Mouse (Mus musculus): ENCODE measurements around the gene A430033K04Rik.

A430033K04Rik gene

DNA sequence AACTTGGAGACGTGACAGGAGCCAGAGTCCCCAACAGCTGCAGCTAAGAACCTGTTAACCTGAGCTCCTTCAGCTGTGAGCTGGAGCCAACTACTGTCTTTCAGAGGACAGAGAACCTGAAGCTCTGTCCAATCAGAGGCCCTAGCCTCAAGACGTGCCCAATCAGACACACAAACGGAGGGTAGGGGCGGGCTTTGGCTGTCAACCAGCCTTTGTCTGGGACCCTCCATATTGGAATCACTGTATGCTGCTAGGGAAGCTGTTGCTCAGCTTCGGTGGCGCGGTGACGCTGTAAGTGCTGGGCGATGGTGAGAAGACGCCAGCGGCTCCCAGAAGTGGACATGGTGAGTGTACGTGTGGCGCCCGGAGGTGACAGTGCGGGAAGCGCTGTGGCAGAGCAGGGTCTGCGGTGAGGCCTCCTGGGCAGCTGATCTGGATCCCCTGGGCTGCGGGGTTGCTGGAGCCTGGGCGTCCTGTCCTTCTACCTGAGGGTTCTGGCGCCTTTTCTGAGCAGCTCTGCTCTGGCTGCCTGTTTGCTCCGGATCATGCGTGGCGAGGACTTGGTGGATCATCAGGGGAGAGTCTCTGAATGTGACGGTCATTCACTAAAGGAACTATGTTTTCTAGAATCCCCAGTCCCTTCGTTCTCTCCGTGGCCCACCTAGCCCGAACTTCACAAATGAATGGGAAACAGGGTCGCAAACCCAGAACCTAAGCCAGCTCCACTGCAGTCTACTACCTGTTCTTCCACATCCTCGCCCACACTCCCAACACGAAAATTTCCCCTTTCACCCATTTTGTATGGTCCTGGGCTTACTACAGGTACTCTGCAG is at the start of gene A430033K04Rik:
Gene A430033K04Rik (plus strand): TSS at position 215 of the 833 bp plus-strand sequence.
- DNase-seq (ENCODE audit: low spot score in 2 of 2), result peak; percentile 89 to 92

DNA sequence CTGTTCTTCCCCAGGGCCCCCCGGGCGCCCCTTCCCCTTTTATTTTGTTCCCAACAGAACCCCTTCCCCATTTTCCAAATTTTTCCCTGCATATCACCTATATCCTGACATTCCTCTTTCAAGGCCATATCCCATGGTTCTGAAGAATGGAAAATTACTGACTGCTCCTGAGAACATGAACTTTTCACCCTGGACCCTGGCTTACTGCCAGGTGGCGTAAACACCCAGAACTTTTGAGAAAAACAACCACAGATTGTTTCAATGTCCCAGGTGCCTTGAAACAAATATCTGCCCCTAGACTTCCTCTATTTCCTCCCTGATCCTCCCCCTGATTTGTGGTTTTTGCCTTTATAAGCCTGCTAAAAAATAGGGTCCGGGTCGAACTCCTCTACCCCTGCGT is 35.3 kb upstream of the A430033K04Rik start:
- DNase-seq (ENCODE audit: low spot score in 2 of 2), result no peak

DNA sequence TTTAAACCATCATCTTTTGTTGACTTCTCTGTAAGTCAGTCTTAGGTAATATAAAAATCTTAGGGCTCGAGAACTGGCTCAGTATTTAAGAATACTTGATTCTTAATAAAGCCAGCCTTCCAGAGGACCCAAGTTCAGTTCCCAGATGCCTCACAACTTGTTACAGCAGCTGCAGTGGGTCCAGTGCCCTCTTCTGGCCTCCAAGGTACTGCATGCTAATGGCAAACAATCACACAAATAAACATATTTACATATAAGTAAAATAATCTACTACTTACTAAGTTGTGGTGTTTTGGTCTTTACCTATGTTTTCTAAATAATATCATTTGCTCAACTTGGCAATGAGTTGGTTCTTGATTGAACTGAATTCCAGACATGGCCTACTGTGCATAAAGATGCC is 4.3 kb upstream of the A430033K04Rik start:
- DNase-seq (ENCODE audit: low spot score in 2 of 2), result no peak

DNA sequence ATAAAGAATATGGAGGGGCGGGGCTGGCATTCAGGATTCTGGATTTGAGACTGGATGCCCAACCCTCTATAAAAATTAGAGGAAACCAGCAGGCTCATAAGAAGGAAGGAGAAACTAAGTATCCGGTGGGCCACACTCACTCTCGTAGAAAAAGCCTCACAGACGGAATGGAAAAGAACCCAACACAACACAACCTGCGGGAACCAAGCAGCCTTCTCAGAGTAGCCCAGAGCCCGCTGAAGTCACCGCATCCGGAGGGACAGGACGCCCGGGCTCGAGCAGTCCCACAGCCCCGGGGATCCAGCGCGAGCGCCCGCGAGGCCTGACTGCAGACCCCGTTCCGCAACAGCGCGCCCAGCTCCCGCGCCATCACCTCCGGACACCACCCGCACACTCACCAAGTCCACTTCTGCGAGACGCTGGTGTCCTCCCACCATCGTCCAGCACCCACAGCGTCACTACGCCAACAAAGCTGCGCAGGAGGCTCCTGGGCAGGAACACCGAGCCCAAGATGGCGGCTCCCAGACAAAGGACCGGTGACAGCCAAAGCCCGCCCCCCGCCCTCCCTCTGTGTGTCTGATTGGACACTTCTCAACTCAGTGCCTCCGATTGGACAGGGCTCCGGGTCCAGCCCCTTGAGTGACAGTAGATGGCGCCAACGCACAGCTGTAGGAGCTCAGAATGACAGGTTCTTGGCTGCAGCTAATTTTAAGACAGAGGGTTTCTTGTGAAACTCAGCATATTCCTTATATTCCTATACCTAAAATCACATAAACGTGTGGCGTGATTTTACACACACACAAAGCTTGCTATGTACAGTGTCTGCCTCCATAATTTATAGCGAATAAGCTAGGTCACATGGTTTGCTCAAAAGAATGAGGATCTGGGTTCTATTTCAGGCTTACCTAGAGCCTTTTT is 3.2 kb upstream of the A430033K04Rik start, which contains the start of gene Zfp68:
Gene Zfp68 (minus strand): TSS at position 551 of the 918 bp plus-strand sequence.
- peak; percentile 82 to 85 for DNase-seq (ENCODE audit: low spot score in 2 of 2)

DNA sequence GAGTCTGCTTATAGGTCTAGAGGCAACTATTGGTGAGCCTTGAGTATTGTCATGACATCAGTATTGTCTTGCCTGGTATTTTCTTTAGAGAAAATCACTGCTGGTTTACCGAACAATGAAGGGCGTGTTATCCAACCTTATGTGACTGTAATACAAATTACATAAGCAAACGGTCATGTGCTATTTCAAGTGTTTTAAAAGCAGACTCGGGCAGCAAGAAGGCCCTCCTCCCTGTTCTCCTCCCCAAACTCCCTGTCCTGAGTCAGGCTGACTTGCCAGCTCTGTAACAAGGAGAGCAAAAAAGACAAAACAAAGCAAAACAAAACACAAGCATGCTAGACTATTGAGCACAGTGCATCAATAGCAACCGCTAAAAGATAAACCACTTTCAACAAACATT is 1.8 kb upstream of the A430033K04Rik start:
- DNase-seq (ENCODE audit: low spot score in 2 of 2), result no peak

DNA sequence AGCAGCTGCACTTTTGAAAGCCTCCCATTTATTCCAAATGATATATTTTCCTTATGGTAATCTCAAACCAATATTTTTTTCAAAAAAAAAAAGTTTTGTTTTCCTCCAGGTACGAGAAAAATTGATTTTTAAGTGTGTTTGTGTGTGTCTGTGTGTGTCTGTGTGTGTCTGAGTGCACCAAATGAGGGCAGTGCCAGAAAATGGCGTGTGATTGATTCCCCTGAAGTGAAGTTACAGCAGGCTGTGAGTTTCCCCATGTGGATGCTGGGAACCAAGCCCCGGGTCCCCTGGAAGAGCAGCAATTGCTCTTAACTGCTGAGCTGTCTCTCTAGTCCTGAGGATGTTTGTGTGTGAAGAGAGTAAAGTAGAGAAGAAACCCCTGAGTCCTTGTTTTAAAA is 818 bp downstream of the A430033K04Rik start:
- no peak for DNase-seq (ENCODE audit: low spot score in 2 of 2)

DNA sequence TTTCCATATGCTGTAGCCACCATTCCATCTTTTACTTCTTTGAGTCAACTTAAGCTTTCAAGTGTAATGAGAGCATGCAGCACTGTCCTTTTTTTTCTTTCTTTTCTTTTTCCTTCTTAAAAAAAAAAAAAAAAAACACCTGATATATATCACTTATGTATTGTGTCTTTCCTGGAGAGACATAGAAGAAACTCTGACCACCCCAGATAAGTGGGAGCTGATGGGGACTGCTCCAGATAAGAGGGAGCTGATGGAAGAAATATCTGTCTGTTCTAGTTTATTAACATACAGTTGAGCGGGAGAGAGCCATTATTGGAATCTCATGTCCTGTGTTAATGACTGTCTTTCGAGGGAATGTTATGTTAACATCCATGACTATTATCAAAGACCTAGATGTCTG is 13.8 kb downstream of the A430033K04Rik start:
- no peak for DNase-seq (ENCODE audit: low spot score in 2 of 2)

DNA sequence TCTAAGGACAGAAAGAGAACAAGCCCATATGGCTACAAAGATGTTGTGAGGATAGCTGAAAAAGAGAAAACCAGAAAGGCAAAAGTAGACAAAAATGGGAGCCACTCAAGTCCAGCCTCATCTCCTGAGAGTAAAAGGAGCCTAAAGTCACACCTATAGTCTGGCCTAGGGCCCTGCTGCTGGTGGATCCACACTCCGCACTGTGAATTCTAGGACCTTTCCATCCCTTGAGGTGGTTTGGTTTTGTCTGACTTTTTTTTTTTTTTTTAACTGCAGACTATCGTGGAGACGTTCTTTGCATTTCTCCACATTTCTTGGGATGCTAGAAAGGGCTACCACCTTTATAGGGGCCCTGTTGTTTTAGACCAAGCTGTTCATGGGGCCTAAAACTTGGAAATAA is 18.4 kb downstream of the A430033K04Rik start:
- no peak for DNase-seq (ENCODE audit: low spot score in 2 of 2)

DNA sequence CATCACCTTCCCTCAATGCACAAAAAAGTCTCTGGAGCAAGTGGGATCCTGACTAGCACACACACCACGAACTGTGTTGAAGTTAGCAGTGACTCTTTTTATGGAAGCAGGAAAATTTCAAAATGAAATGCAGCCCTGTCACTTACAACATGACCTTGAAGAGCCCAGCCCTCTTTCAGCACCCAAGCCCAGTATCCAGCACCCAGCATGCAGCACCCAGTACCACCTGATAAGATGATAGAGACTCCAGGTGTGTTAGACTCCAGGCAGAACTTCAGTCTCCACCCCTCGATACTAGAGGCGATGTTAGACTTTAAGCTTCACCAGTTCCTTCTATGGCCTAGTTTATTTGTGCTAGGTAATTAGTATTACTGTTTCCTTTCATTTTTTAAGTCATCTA is 19.1 kb downstream of the A430033K04Rik start:
- no peak for DNase-seq (ENCODE audit: low spot score in 2 of 2)

DNA sequence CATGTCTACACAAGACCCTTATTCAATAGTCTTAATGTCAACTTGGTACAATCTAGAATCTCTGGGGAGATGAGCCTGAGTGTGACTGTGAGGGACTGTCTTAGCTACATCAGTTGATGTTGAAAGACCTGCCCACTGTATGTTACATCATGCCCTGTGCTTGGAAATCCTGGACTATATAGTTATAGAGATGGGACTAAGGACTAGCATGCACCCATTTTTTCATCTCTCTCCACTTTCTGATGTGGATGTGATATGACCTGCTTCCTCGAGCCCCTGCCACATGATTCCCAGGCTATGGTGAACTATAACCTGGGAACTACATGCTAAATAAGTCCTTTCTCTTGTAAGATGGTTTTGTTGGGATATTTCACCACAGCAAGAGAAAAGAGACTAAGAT is 30.3 kb downstream of the A430033K04Rik start:
- no peak for DNase-seq (ENCODE audit: low spot score in 2 of 2)

DNA sequence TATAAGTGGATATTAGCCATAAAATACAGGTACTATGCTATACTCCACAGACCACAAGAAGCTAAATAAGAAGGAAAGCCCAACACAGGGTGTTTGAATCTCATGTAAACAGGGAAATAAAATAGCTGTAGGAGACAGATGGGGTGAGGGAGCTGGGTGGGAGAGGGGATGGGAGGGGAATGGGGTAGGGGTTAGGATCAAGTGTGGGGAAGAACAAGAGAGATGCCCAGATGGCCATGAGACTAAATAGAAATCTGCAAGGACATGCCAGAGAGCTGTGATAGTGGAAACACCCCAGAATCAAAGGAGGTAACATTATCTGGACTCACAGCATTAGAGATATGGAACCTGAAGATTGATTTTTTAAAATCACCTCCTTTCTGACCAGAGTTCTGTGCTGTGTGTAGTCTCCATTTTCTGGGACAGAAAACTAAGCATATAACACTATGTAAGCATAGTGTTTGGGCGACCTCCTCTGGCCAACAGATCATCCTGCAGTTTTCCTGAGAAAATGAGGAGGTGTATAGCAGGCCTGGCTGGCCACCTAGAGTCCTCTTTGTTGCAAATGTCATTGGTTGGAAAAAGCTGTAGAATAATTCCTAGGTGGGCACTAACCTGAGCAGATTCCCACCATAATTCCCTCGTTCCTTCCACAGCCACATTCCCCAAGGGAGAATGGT is 34.0 kb downstream of the A430033K04Rik start:
- DNase-seq (ENCODE audit: low spot score in 2 of 2), result peak; percentile 20 to 30

DNA sequence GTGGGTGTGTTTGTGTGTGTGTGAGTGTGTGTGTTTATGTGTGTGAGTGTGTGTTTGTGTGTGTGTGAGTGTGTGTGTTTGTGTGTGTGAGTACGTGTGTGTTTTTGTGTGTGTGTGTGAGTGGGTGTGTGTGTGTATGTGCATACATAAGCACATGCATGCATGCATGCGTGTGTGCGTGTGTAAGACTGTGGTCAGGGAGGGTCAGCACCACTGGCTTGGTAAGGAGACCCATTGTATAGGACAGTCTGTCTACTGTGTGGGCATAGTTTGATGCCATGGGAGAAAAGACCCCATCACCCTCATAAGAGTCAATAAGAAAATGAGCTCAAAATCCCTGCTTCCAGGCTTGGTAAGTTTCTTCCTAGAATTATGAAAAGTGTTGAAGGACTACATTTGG is 34.7 kb downstream of the A430033K04Rik start:
- DNase-seq (ENCODE audit: low spot score in 2 of 2), result no peak

DNA sequence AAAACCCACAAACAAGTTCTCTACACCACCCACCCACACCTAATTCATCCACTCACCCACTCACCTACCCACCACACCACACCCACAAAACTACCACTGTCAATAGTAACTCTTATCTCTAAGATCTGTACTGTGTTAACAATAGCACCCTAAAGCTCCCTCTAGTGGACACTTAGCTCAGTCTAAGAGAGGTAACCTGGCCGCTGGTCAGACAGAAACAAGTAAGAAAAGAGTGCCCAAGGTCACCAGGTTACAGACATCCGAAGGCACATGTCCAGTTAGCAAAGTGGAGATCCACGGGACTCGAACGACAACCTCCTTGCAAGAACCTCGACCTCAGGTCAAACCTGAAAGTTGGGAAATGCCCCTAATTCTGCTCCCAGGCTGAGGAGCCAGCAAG is 35.2 kb downstream of the A430033K04Rik start:
- peak in 1 of 2 experiments; percentile 6 for DNase-seq (ENCODE audit: low spot score in 2 of 2)

DNA sequence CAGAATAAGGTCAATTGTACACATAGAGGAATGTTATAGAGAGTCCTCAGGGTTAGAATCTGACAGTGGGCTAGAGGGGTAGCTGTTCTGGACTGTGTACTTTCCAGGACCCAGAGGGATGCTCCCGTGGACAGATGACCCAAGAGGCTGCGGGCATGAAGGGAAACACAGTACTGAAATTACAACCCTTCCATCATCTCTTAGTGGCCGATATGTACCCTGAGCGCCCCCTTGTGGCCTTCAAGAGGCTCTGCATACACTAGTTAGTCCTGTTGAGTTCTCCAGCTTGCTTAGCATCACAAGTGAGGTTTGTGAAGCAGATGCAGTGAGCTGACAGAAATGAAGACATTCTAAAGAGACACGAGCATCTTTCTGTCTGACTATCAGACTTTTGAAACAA is 36.3 kb downstream of the A430033K04Rik start:
- DNase-seq (ENCODE audit: low spot score in 2 of 2), result peak; percentile 6 to 29

DNA sequence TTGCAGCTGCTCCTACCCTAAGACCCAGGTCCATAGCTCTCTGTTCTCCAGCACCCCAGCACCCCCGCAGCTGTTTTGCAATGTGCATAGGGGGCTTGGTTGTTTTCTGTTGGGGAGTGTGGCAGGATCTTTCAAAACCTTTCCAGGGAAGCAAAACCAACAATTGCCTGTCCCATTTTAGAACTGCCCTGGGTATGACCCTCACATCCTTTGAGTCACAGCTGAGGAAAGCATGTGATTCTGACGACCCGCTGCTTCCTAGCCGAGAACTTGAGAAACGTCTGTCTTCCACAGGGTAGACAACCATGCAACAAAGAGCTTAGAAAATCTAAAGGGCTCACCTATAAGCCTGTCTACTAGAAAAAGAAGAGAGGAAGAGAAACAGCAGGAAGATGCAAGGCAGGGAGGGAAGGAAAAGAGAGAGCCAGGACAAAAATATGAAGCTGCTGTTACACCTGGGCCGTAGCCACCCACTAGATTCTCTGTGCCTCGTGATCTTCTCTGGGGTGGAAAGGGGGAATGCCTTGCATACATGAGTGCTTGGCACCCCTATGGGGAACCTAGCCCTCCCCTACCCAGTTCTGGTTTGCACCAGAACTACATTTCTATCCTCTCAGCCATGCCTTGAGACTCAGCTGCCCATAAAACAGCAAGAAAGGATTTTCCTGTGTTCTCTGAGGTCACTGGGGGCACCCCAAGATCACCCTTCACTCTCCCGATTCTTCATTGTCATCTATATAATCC is 60.5 kb downstream of the A430033K04Rik start:
- no peak for DNase-seq (ENCODE audit: low spot score in 2 of 2)

DNA sequence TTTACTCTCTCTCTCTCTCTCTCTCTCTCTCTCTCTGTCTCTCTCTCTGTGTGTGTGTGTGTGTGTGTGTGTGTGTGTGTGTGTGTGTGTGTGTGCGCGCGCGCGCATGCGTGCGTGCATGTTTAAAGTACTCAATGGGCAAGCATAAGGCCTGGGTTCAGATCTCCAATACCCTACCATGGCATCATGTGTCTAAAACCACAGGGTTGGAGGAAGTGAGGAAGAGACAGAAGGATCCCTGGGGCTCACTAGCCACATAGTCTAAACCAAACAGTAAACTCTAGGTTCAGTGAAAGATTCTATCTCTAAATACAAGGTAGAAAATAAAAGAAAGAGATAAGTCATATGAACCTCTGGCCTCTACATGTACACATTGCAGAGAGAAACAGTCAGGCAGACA is 61.2 kb downstream of the A430033K04Rik start:
- no peak for DNase-seq (ENCODE audit: low spot score in 2 of 2)

DNA sequence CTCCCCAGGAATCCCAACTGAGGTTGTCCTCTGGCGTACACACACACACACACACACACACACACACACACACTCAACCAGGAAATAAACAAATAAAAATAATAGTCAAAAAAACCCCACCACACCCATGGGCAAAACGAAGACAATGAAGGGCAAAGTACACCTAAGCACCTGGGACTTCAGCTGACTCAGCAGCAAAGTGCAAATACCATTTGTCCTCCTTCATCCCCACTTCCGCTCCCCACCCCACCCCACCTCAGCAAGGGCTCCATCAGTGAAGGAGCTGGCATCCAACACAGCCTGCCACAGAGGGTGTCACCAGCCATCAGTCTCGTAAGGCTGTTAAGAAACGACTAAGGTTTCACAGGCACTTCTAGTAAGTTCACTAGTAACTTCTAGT is 64.8 kb downstream of the A430033K04Rik start:
- DNase-seq (ENCODE audit: low spot score in 2 of 2), result no peak

DNA sequence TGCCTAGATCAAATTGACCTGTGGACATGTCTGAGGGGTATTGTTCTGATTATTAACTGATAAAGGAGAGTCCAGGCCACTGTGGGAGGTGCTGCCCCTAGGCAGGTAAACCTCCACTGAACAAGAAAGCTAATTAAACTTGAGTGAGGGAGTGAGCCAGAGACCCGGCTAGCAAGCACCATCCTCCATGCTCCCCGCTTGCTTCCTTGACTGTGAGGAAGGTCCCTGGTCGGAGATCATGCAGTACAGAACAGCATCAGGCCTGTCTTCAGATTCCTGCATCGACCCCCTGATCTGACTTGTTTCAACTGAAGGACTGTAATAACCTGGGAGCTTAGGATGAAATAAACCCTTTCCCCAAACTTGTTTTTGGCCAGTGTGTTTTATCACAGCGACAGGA is 66.6 kb downstream of the A430033K04Rik start:
- DNase-seq (ENCODE audit: low spot score in 2 of 2), result no peak

DNA sequence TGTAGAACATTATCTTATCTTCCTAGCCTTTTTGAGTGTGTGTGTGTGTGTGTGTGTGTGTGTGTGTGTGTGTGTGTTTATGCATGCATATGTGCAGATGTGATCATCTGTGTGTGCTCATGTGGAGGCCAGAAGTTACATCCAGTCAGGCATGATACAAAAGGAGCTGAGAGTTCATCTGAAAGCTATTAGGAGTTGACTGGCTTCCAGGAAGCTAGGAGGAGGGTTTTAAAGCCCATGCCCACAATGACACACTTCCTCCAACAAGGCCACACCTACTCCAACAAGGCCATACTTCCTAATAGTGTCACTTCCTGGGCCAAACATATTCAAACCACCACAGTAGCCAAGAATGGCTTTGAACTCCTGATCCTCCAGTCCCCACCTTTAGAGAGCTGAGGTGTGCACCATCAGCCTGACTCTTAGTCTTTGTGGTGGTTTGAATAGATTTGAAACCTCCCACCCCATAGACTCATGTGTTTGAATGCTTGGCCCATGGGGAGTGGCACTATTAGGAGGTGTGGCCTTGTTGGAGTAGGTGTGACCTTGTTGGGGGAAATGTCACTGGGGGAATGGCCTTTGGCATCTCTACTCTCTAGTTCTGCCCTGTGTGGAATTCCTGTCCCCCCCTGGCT is 70.4 kb downstream of the A430033K04Rik start:
- DNase-seq (ENCODE audit: low spot score in 2 of 2), result no peak

DNA sequence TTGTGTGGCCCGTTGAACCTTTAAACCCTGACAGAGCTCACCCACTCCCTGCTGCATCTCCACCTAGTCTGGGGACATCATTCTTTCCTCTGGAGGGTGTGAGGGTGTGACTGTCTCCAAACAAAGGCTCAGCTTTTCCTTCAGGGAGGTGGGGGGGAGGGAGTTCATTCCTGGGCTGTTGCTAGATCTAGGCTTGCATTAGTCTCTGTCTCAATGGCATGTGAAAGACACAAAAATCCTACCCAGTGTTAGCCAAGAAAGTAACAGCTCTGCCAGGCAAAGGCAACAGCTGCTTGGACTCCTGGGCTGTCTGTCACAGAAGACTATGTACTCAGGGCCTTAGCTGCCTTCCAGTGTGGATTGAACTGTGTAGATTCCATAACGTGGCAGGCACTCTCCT is 71.4 kb downstream of the A430033K04Rik start:
- no peak for DNase-seq (ENCODE audit: low spot score in 2 of 2)

All from frontal cortex, postnatal 25 days (tissue).